Mouse (Mus musculus): ENCODE results near the gene Pde3a. TPM values are rescaled to one million over a fixed set of nuclear protein-coding genes. Genes with fewer than 3 reads are reported as not detected.

The Pde3a gene
- polyA plus RNA-seq (2012; rRNA removed): 2.1 and 3.5 TPM in 2 replicates

- no peak for DNase-seq (ENCODE audit: low read depth)
Measured at GRCm38 (mm10) chr6:141248691-141249584, at the start of gene Pde3a. TSS of gene Pde3a (plus strand) at chr6:141249269.

- DNase-seq (ENCODE audit: low read depth): no peak
Measured at GRCm38 (mm10) chr6:141200173-141200615, 48.9 kb upstream of the Pde3a start.

- DNase-seq (ENCODE audit: low read depth): no peak
Measured at GRCm38 (mm10) chr6:141207531-141207930, 41.5 kb upstream of the Pde3a start.

- no peak for DNase-seq (ENCODE audit: low read depth)
Measured at GRCm38 (mm10) chr6:141208283-141208872, 40.7 kb upstream of the Pde3a start.

- no peak for DNase-seq (ENCODE audit: low read depth)
Measured at GRCm38 (mm10) chr6:141210021-141210420, 39.0 kb upstream of the Pde3a start.

- DNase-seq (ENCODE audit: low read depth): no peak
Measured at GRCm38 (mm10) chr6:141221081-141221480, 28.0 kb upstream of the Pde3a start.

GRCm38 (mm10) chr6:141226851-141227657 is 22.0 kb upstream of the Pde3a start:
- no peak for DNase-seq (ENCODE audit: low read depth)

- no peak for DNase-seq (ENCODE audit: low read depth)
Measured at GRCm38 (mm10) chr6:141227658-141228005, 21.4 kb upstream of the Pde3a start.

GRCm38 (mm10) chr6:141232756-141233382 is 16.2 kb upstream of the Pde3a start:
- DNase-seq (ENCODE audit: low read depth): no peak

- DNase-seq (ENCODE audit: low read depth): no peak
Measured at GRCm38 (mm10) chr6:141241809-141242208, 7.3 kb upstream of the Pde3a start.

GRCm38 (mm10) chr6:141245089-141245488 is 4.0 kb upstream of the Pde3a start:
- DNase-seq (ENCODE audit: low read depth): no peak

- no peak for DNase-seq (ENCODE audit: low read depth)
Measured at GRCm38 (mm10) chr6:141246391-141246790, 2.7 kb upstream of the Pde3a start.

- no peak for DNase-seq (ENCODE audit: low read depth)
Measured at GRCm38 (mm10) chr6:141248081-141248480, 988 bp upstream of the Pde3a start.

- no peak for DNase-seq (ENCODE audit: low read depth)
Measured at GRCm38 (mm10) chr6:141249585-141250295, 671 bp downstream of the Pde3a start.

- no peak for DNase-seq (ENCODE audit: low read depth)
Measured at GRCm38 (mm10) chr6:141250296-141250629, 1.2 kb downstream of the Pde3a start.

GRCm38 (mm10) chr6:141250984-141251383 is 1.9 kb downstream of the Pde3a start:
- DNase-seq (ENCODE audit: low read depth): no peak

- DNase-seq (ENCODE audit: low read depth): no peak
Measured at GRCm38 (mm10) chr6:141252520-141252919, 3.5 kb downstream of the Pde3a start.

GRCm38 (mm10) chr6:141254956-141255355 is 5.9 kb downstream of the Pde3a start:
- DNase-seq (ENCODE audit: low read depth): no peak

- no peak for DNase-seq (ENCODE audit: low read depth)
Measured at GRCm38 (mm10) chr6:141256896-141257295, 7.8 kb downstream of the Pde3a start.

GRCm38 (mm10) chr6:141257434-141258202 is 8.5 kb downstream of the Pde3a start:
- DNase-seq (ENCODE audit: low read depth): no peak

- DNase-seq (ENCODE audit: low read depth): no peak
Measured at GRCm38 (mm10) chr6:141265257-141265656, 16.2 kb downstream of the Pde3a start.

All from gonadal fat pad, adult 2 months (tissue).